Mouse (Mus musculus) small intestine, adult 2 months (tissue): ENCODE data around the gene Gpld1.
"Not testable (repeated sequence)": the region's sequence is repeated elsewhere in the genome, so short reads cannot be mapped to it uniquely, and the experiment has no call there.

Source experiments
- CTCF ChIP-seq: fragments of 200-500 bp; IDR thresholded peaks from 2 replicates; pipeline ENCODE4 v1.5.1; 2012; ENCODE audit warnings: low read depth, mild to moderate bottlenecking, control low read depth, inconsistent platforms, low read length, moderate library complexity, mixed read lengths; ENCODE audit not compliant: insufficient replicate concordance, insufficient read length; ENCODE audit errors: extremely low read depth
- POLR2A ChIP-seq: fragments of 200-500 bp; IDR thresholded peaks from 2 replicates; pipeline ENCODE4 v1.6.1; 2012; ENCODE audit warnings: low read depth, mild to moderate bottlenecking, control low read depth, inconsistent platforms, low read length, moderate library complexity

DNA sequence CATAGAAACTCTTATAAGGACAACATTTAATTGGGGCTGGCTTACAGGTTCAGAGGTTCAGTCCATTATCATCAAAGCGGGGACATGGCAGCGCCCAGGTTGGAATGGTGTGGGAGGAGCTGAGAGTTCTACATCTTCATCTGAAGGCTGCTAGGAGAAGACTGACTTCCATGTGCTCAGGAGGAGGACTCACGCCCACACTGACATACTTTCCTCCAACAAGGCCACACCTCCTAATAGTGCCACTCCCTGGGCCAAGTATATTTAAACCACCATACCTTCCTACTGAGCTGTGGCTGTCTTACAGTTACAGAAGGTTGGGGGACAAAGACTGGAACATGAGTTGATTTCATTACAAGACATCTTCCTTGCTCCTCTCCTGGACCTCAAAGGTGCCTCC lies 28.8 kb downstream of the Gpld1 start:
- not testable (repeated sequence) for TF ChIP-seq CTCF, POLR2A
